Mouse (Mus musculus) cerebellum, adult 2 months (tissue): ENCODE measurements around the gene Pde7b. TPM values are rescaled to one million over a fixed set of nuclear protein-coding genes. Genes with fewer than 3 reads are reported as not detected.

Experiments used
- DNase-seq, 2 experiments: peaks; one replicate each; pipeline ENCODE4 v3.0.0; 2021
- H3K27ac ChIP-seq: fragments of 200-500 bp; 2 replicates; pipeline ENCODE4 v1.5.1; 2012; ENCODE audit warnings: low read length, control low read depth, inconsistent platforms; ENCODE audit not compliant: insufficient read depth
- H3K27me3 ChIP-seq: fragments of 200-500 bp; 2 replicates; pipeline ENCODE4 v1.6.1; 2012; ENCODE audit warnings: inconsistent platforms, mild to moderate bottlenecking, low read length, moderate library complexity; ENCODE audit not compliant: control insufficient read depth, insufficient read depth
- H3K4me1 ChIP-seq: fragments of 200-500 bp; 2 replicates; pipeline ENCODE4 v1.6.1; 2011; ENCODE audit warnings: low read length; ENCODE audit not compliant: control insufficient read depth, insufficient read depth
- H3K4me3 ChIP-seq: fragments of 200-500 bp; replicated peaks from 2 replicates; pipeline ENCODE3; 2011; ENCODE audit warnings: mild to moderate bottlenecking, low read depth, low read length, control low read depth; ENCODE audit not compliant: insufficient read depth
- CTCF ChIP-seq: fragments of 200-500 bp; IDR thresholded peaks from 2 replicates; pipeline ENCODE4 v1.5.1; 2011; ENCODE audit warnings: low read depth, mild to moderate bottlenecking, control low read depth, low read length, moderate library complexity, borderline replicate concordance; ENCODE audit not compliant: insufficient read depth
- POLR2A ChIP-seq: fragments of 200-500 bp; IDR thresholded peaks from 2 replicates; pipeline ENCODE4 v1.6.1; 2011; ENCODE audit warnings: low read length, control low read depth, borderline replicate concordance; ENCODE audit not compliant: insufficient read depth
- WGBS: fragments of 180-500 bp; shearing (Covaris S2); methylation state at CpG from one replicate; pipeline ENCODE4 v1.1.7; 2018; 5-methylcytosine and 5-hydroxymethylcytosine counted together
- polyA plus RNA-seq: library from polyadenylated mRNA; depleted of rRNA; stranded (reverse); fragments of >200 nt; gene quantifications from 2 replicates; pipeline ENCODE4 v1.2.3, GENCODE M21; 2012

The Pde7b gene
- polyA plus RNA-seq, 1 experiment, result 8.5 TPM

- no peaks in the 10 kb centered on the region for H3K4me1 ChIP-seq
- 74% methylated on average over 9 of the region's 9 CpGs for WGBS
- no peak overlapping the region for H3K27ac ChIP-seq
- no peak overlapping the region for H3K4me3 ChIP-seq
- H3K27me3 ChIP-seq, result no peaks in the 10 kb centered on the region
- no peak for TF ChIP-seq CTCF
- no peak for TF ChIP-seq POLR2A
- no peak for DNase-seq
Observed at GRCm38 (mm10) chr10:20507732-20508412, 217.0 kb downstream of the Pde7b start.

- no peak overlapping the region for H3K4me3 ChIP-seq
Observed at GRCm38 (mm10) chr10:20507069-20507468, 217.8 kb downstream of the Pde7b start.

DNA sequence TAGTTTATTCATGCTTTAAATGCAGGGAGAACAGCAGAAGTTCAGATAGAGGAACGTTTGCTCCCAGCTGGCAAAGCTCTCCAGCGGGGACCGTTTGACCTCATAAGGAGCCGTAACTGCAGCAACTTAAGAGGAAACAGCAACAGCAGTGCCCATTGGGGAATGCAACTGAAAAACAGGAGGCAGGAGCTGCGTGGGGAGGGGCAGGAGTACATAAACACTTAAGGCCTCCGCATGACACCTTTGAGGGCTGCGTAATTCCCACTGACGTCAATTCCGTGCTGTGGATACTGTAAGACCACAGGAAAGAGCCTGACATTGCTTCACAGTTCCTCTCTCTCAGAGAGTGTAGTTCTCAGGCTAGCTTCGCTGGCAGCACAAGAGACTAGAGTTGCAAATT, 219.4 kb downstream of the Pde7b start:
- Histone ChIP-seq H3K27ac (no peak overlapping the region), H3K4me1 (no peaks in the 10 kb centered on the region), H3K4me3 (no peak overlapping the region), H3K27me3 (no peaks in the 10 kb centered on the region)
- no peak for DNase-seq
- no peak for TF ChIP-seq POLR2A
- no peak for TF ChIP-seq CTCF
- 60% methylated on average over 10 of the region's 10 CpGs for WGBS

More at GRCm38 (mm10) chr10:20507069-20507468, 217.8 kb downstream of the Pde7b start:
- 87% methylated on average over 2 of the region's 2 CpGs for WGBS
- no peak for DNase-seq
- Histone ChIP-seq H3K4me1 (no peaks in the 10 kb centered on the region), H3K27me3 (no peaks in the 10 kb centered on the region), H3K27ac (no peak overlapping the region)
- TF ChIP-seq CTCF, result no peak
- TF ChIP-seq POLR2A, result no peak

GRCm38 (mm10) chr10:20504800-20505199, 220.1 kb downstream of the Pde7b start:
- 90% methylated on average over 3 of the region's 3 CpGs for WGBS
- DNase-seq, result no peak
- TF ChIP-seq CTCF (no peak), POLR2A (no peak)

GRCm38 (mm10) chr10:20503265-20504025, 221.4 kb downstream of the Pde7b start:
- WGBS, result 92% methylated on average over 17 of the region's 17 CpGs
- no peak for TF ChIP-seq CTCF
- no peak for TF ChIP-seq POLR2A
- no peak for DNase-seq
- H3K27ac ChIP-seq, result no peak overlapping the region
- no peaks in the 10 kb centered on the region for H3K4me1 ChIP-seq
- H3K4me3 ChIP-seq, result no peak overlapping the region
- no peaks in the 10 kb centered on the region for H3K27me3 ChIP-seq

More at GRCm38 (mm10) chr10:20504800-20505199, 220.1 kb downstream of the Pde7b start:
- no peaks in the 10 kb centered on the region for H3K27me3 ChIP-seq
- H3K4me3 ChIP-seq, result no peak overlapping the region
- no peak overlapping the region for H3K27ac ChIP-seq
- no peaks in the 10 kb centered on the region for H3K4me1 ChIP-seq

- WGBS, result 45% methylated on average over 6 of the region's 6 CpGs
- Histone ChIP-seq H3K27me3 (no peaks in the 10 kb centered on the region), H3K27ac (no peak overlapping the region), H3K4me3 (no peak overlapping the region), H3K4me1 (no peaks in the 10 kb centered on the region)
- no peak for DNase-seq
- TF ChIP-seq POLR2A (no peak), CTCF (no peak)
Observed at GRCm38 (mm10) chr10:20501221-20501620, 223.7 kb downstream of the Pde7b start.

DNA sequence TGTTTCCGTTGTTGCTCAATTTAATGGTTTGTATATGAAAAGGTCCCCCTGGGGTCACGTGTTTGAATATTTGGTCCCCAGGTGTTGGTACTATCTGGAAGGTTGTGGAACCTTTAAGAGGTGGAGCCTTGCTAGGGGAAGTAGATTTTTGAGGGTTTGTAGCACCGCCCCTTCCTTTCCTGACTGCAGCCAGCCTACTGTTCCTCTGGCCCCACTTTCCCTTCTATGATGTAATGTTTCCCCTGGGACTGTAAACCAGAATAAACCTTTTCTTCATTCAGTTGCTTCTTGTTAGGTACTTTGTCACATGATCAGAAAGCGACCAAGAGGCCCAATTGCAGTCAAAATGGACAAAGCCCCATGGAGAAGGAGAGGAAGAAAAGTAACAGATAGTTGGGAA, 229.8 kb downstream of the Pde7b start:
- WGBS, result 94% methylated on average over 4 of the region's 4 CpGs
- H3K27me3 ChIP-seq, result no peaks in the 10 kb centered on the region
- DNase-seq, result no peak
- H3K4me3 ChIP-seq, result no peak overlapping the region
- no peak overlapping the region for H3K27ac ChIP-seq
- no peak for TF ChIP-seq CTCF
- no peak for TF ChIP-seq POLR2A
- H3K4me1 ChIP-seq, result no peaks in the 10 kb centered on the region
